Mouse (Mus musculus) E14TG2a.4 (cell line): Measurements from ENCODE around the gene Sdk2.

Experiments used
- CTCF ChIP-seq: conservative IDR thresholded peaks from 2 replicates; pipeline ENCODE4 v1.5.1; 2014; ENCODE audit warnings: low read length
- POU5F1 ChIP-seq: IDR thresholded peaks from 2 replicates; pipeline ENCODE4 v1.6.1; 2014; ENCODE audit warnings: low read length, borderline replicate concordance

DNA sequence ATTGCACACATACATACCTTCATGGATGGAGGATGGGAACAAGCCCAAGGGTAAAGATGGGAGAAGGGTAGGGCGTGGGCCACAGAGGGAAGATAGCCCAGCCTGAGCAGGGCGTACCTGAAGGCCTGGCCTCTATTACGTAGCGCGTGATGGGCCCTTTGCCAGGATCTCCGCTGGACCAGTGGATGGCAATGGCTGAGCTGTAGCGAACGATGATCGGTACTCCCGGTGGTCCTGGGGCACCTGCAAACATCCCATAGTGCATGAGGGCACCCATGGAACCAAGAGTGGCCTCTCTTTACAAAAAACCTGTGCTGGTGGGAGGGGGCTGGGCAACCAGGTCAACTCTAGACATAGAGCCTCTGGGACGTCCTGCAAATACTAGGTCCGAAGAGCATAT is 266.8 kb downstream of the Sdk2 start:
- TF ChIP-seq CTCF: no peak
- no peak for TF ChIP-seq POU5F1
